Mouse (Mus musculus) liver, postnatal 0 days (tissue): ENCODE results near the gene Bag6. TPM values are rescaled to one million over a fixed set of nuclear protein-coding genes. Genes with fewer than 3 reads are reported as not detected.
A peak's percentile ranks its signal among the peaks of the same experiment; 100 is the strongest.

Experiments
- ATAC-seq: fragments of 200-750 bp; cut with Nextera tagmentation; 2 replicates; pipeline ENCODE4 v1.8.0; 2017; ENCODE audit warnings: mild to moderate bottlenecking, moderate library complexity
- DNase-seq: peaks from one replicate; pipeline ENCODE4 v3.0.0-alpha.2; 2016
- H3K27ac ChIP-seq: fragments of 300-500 bp; sonication (generic); 2 replicates; pipeline ENCODE4 v1.5.1; 2014; ENCODE audit warnings: antibody characterized with exemption, moderate library complexity, mild to moderate bottlenecking, low read depth
- H3K27me3 ChIP-seq: fragments of 300-500 bp; sonication (generic); 2 replicates; pipeline ENCODE4 v1.6.1; 2014; ENCODE audit warnings: low read length, control low read depth, mixed read lengths; ENCODE audit not compliant: insufficient read depth
- H3K36me3 ChIP-seq: fragments of 300-500 bp; sonication (generic); replicated peaks from 2 replicates; pipeline ENCODE4 v1.6.1; 2014; ENCODE audit warnings: mild to moderate bottlenecking, control low read depth, low read length, moderate library complexity, mixed read lengths; ENCODE audit not compliant: insufficient read depth
- H3K4me1 ChIP-seq: fragments of 300-500 bp; sonication (generic); 2 replicates; pipeline ENCODE4 v1.6.1; 2014; ENCODE audit warnings: antibody characterized with exemption, mild to moderate bottlenecking, control low read depth; ENCODE audit not compliant: insufficient read depth
- H3K4me2 ChIP-seq: fragments of 300-500 bp; sonication (generic); 2 replicates; pipeline ENCODE4 v1.6.1; 2014; ENCODE audit warnings: low read depth, mild to moderate bottlenecking, low read length, moderate library complexity, mixed read lengths
- H3K4me3 ChIP-seq: fragments of 300-500 bp; sonication (generic); 2 replicates; pipeline ENCODE4 v1.5.1; 2014; ENCODE audit warnings: low read depth, low read length
- H3K9ac ChIP-seq: fragments of 300-500 bp; sonication (generic); replicated peaks from 2 replicates; pipeline ENCODE4 v1.6.1; 2014; ENCODE audit warnings: mild to moderate bottlenecking, moderate library complexity
- H3K9me3 ChIP-seq: fragments of 300-500 bp; sonication (generic); 2 replicates; pipeline ENCODE4 v1.6.1; 2016; ENCODE audit warnings: mild to moderate bottlenecking, control low read depth, low read length, mixed read lengths
- CTCF ChIP-seq: sonication (generic); IDR thresholded peaks from 2 replicates; pipeline ENCODE4 v1.5.1; 2016; ENCODE audit warnings: antibody characterized with exemption, low read depth
- EP300 ChIP-seq: IDR thresholded peaks from 2 replicates; pipeline ENCODE4 v1.6.1; 2016; ENCODE audit warnings: antibody characterized with exemption, low read depth, mild to moderate bottlenecking
- WGBS: fragments of 180-500 bp; shearing (Covaris S2); extraction: QIAGEN DNeasy Blood & Tissue Kit; methylation state at CpG from one replicate; pipeline ENCODE4 v1.1.7; 2014; ENCODE audit not compliant: insufficient replicate concordance; 5-methylcytosine and 5-hydroxymethylcytosine counted together
- microRNA-seq: library from miRNA; unstranded; fragments of <30 nt; microRNA quantifications from one replicate; pipeline ENCODE4, GENCODE M21; 2016
- polyA plus RNA-seq: library from polyadenylated mRNA; unstranded; fragments of >200 nt; fragmentation: Nextera tagmentation; extraction: Ambion mirVana; gene quantifications from 2 replicates; pipeline ENCODE4 v1.2.1, GENCODE M21; 2015

Bag6 gene
- polyA plus RNA-seq, 1 experiment from 2014 or later: 19.7 TPM

- ATAC-seq (peak; percentile 82), DNase-seq (peak; percentile 88)
- no peaks in the 10 kb centered on the region; the same call in 1 of the 2 replicates for H3K36me3 ChIP-seq
- peak overlapping the region; percentile 78; the same call in 1 of the 2 replicates for H3K27ac ChIP-seq
- 1% methylated on average over 57 of the region's 66 CpGs for WGBS
- no peaks in the 10 kb centered on the region for H3K9me3 ChIP-seq
- TF ChIP-seq EP300: no peak
- TF ChIP-seq CTCF: peak; percentile 98
- peak overlapping the region; percentile 80 for H3K4me2 ChIP-seq
- H3K9ac ChIP-seq: peak overlapping the region; percentile 35
- peaks cover 16% of the 10 kb centered on the region for H3K27me3 ChIP-seq
- H3K4me1 ChIP-seq: peaks cover 16% of the 10 kb centered on the region
- peak overlapping the region; percentile 44 for H3K4me3 ChIP-seq
Measured at GRCm38 (mm10) chr17:35195631-35196320, 60.8 kb downstream of the Bag6 start.

GRCm38 (mm10) chr17:35196321-35196641 lies 61.3 kb downstream of the Bag6 start:
- H3K27me3 ChIP-seq: peaks cover 20% of the 10 kb centered on the region
- H3K9me3 ChIP-seq: no peaks in the 10 kb centered on the region
- WGBS: 38% methylated on average over 9 of the region's 9 CpGs
- TF ChIP-seq EP300: no peak
- TF ChIP-seq CTCF: no peak
- H3K4me3 ChIP-seq: peak overlapping the region; percentile 44
- H3K4me2 ChIP-seq: peak overlapping the region; percentile 80
- ATAC-seq: no peak
- no peak overlapping the region for H3K9ac ChIP-seq
- no peak overlapping the region for H3K27ac ChIP-seq
- no peaks in the 10 kb centered on the region; the same call in 1 of the 2 replicates for H3K36me3 ChIP-seq
- DNase-seq: no peak
- peaks cover 16% of the 10 kb centered on the region for H3K4me1 ChIP-seq

Small RNAs within 50 kb of the gene (microRNA-seq; reads per million reads assigned to microRNA genes)
- not detected for gene Mir6973a

Other genes with a start within 250 kb of the Bag6 start
- 35.7 and 37.3 TPM in 2 replicates for gene C2, start 236.9 kb upstream of the Bag6 start, polyA plus RNA-seq
- gene Ehmt2, start 236.7 kb upstream of the Bag6 start, polyA plus RNA-seq: 11.1 TPM in 2 replicates
- 3.5 and 3.6 TPM in 2 replicates for gene Slc44a4, start 220.7 kb upstream of the Bag6 start, polyA plus RNA-seq
- gene Neu1, start 203.9 kb upstream of the Bag6 start, polyA plus RNA-seq: 35.6 and 40.3 TPM in 2 replicates
- gene Hspa1b, start 175.9 kb upstream of the Bag6 start, polyA plus RNA-seq: 0.06 and 0.12 TPM in 2 replicates
- 0.28 TPM in 1 of 2 replicates, not detected in the other for gene Gm20481, start 165.3 kb upstream of the Bag6 start, polyA plus RNA-seq
- 0.46 and 0.59 TPM in 2 replicates for gene Hspa1a, start 163.0 kb upstream of the Bag6 start, polyA plus RNA-seq
- 0.18 TPM in 1 of 2 replicates, not detected in the other for gene Hspa1l, start 162.5 kb upstream of the Bag6 start, polyA plus RNA-seq
- 69.8 and 76.7 TPM in 2 replicates for gene Lsm2, start 153.3 kb upstream of the Bag6 start, polyA plus RNA-seq
- gene Vars, start 134.2 kb upstream of the Bag6 start, polyA plus RNA-seq: 38.0 and 43.8 TPM in 2 replicates
- 0.09 and 0.12 TPM in 2 replicates for gene Vwa7, start 118.6 kb upstream of the Bag6 start, polyA plus RNA-seq
- 3.3 and 4.1 TPM in 2 replicates for gene Sapcd1, start 107.2 kb upstream of the Bag6 start, polyA plus RNA-seq
- 3.8 and 4.2 TPM in 2 replicates for gene Msh5, start 88.4 kb upstream of the Bag6 start, polyA plus RNA-seq
- 98.6 and 102 TPM in 2 replicates for gene Clic1, start 85.2 kb upstream of the Bag6 start, polyA plus RNA-seq
- gene Ddah2, start 76.1 kb upstream of the Bag6 start, polyA plus RNA-seq: 15.8 and 17.2 TPM in 2 replicates
- 0.32 and 0.49 TPM in 2 replicates for gene Ly6g6c, start 69.8 kb upstream of the Bag6 start, polyA plus RNA-seq
- gene Mpig6b, start 69.0 kb upstream of the Bag6 start, polyA plus RNA-seq: 6.5 and 7.1 TPM in 2 replicates
- 0.19 TPM in 1 of 2 replicates, not detected in the other for gene Ly6g6e, start 58.3 kb upstream of the Bag6 start, polyA plus RNA-seq
- 0.54 and 0.60 TPM in 2 replicates for gene Ly6g6d, start 57.1 kb upstream of the Bag6 start, polyA plus RNA-seq
- 4.0 and 5.3 TPM in 2 replicates for gene Ly6g6f, start 49.6 kb upstream of the Bag6 start, polyA plus RNA-seq
- gene Abhd16a, start 45.9 kb upstream of the Bag6 start, polyA plus RNA-seq: 47.3 and 49.3 TPM in 2 replicates
- gene Ly6g5c, start 26.9 kb upstream of the Bag6 start, polyA plus RNA-seq: not detected in 2 replicates
- 0.32 and 0.67 TPM in 2 replicates for gene Ly6g5b, start 19.8 kb upstream of the Bag6 start, polyA plus RNA-seq
- 8.1 and 9.6 TPM in 2 replicates for gene Gpank1, start 13.7 kb upstream of the Bag6 start, polyA plus RNA-seq
- gene Csnk2b, start 13.1 kb upstream of the Bag6 start, polyA plus RNA-seq: 120 and 131 TPM in 2 replicates
- 4.4 and 4.8 TPM in 2 replicates for gene D17H6S53E, start 8.8 kb upstream of the Bag6 start, polyA plus RNA-seq
- gene Apom, start 3.1 kb upstream of the Bag6 start, polyA plus RNA-seq: 1,209 and 1,216 TPM in 2 replicates
- 28.0 and 32.9 TPM in 2 replicates for gene Prrc2a, start 29.7 kb downstream of the Bag6 start, polyA plus RNA-seq
- gene Aif1, start 40.9 kb downstream of the Bag6 start, polyA plus RNA-seq: 34.1 and 39.1 TPM in 2 replicates
- 41.2 and 44.2 TPM in 2 replicates for gene Lst1, start 53.3 kb downstream of the Bag6 start, polyA plus RNA-seq
- 5.3 and 6.0 TPM in 2 replicates for gene Ltb, start 59.3 kb downstream of the Bag6 start, polyA plus RNA-seq
- gene Tnf, start 66.8 kb downstream of the Bag6 start, polyA plus RNA-seq: 0.59 and 0.75 TPM in 2 replicates
- gene Lta, start 70.2 kb downstream of the Bag6 start, polyA plus RNA-seq: not detected in 2 replicates
- 0.22 TPM in 2 replicates for gene Gm16181, start 85.7 kb downstream of the Bag6 start, polyA plus RNA-seq
- 0.98 and 1.3 TPM in 2 replicates for gene Atp6v1g2, start 98.5 kb downstream of the Bag6 start, polyA plus RNA-seq
- gene Nfkbil1, start 100.6 kb downstream of the Bag6 start, polyA plus RNA-seq: 4.1 and 4.4 TPM in 2 replicates
- 79.6 and 87.2 TPM in 2 replicates for gene Ddx39b, start 106.6 kb downstream of the Bag6 start, polyA plus RNA-seq
- gene H2-D1, start 127.6 kb downstream of the Bag6 start, polyA plus RNA-seq: 256 and 291 TPM in 2 replicates
- gene H2-Q1, start 185.2 kb downstream of the Bag6 start, polyA plus RNA-seq: 0.07 and 0.17 TPM in 2 replicates
- gene H2-Q2, start 207.1 kb downstream of the Bag6 start, polyA plus RNA-seq: 4.9 and 5.3 TPM in 2 replicates
- gene H2-Q4, start 244.4 kb downstream of the Bag6 start, polyA plus RNA-seq: 4.1 and 5.6 TPM in 2 replicates